Mouse (Mus musculus): ENCODE data around the gene Slc22a23. TPM values are rescaled to one million over a fixed set of nuclear protein-coding genes. Genes with fewer than 3 reads are reported as not detected.

Slc22a23 gene
- polyA plus RNA-seq, 1 experiment = 12.7 TPM

GRCm38 (mm10) chr13:34305964-34306671 lies 38.9 kb downstream of the Slc22a23 start:
- DNase-seq = no peak
- Histone ChIP-seq H3K4me1 (replicated peaks; ENCODE audit: control insufficient read depth, insufficient read depth, low read length) (no peaks in the 10 kb centered on the region; the same call in 1 of the 2 replicates), H3K36me3 (ENCODE audit: control insufficient read depth, insufficient read depth, low read length) (no peaks in the 10 kb centered on the region), H3K27me3 (ENCODE audit: control insufficient read depth, insufficient read depth, low read length) (no peaks in the 10 kb centered on the region), H3K27ac (ENCODE audit: control insufficient read depth, insufficient read depth, low read length) (no peak overlapping the region), H3K4me3 (ENCODE audit: control insufficient read depth, insufficient read depth, low read length) (no peak overlapping the region)
- WGBS = 93% methylated on average over 2 of the region's 2 CpGs
- TF ChIP-seq POLR2A (IDR thresholded peaks at IDR 0.05; ENCODE audit: control insufficient read depth, extremely low read depth, insufficient read depth, low read length, poor library complexity) = no peak
- no peak for TF ChIP-seq CTCF (IDR thresholded peaks at IDR 0.05; ENCODE audit: borderline replicate concordance, control insufficient read depth, extremely low read depth, insufficient read depth, low read length, poor library complexity)

GRCm38 (mm10) chr13:34304896-34305295 lies 40.1 kb downstream of the Slc22a23 start:
- WGBS = 95% methylated on average over 3 of the region's 3 CpGs
- Histone ChIP-seq H3K27ac (ENCODE audit: control insufficient read depth, insufficient read depth, low read length) (no peak overlapping the region), H3K4me3 (ENCODE audit: control insufficient read depth, insufficient read depth, low read length) (no peak overlapping the region), H3K4me1 (replicated peaks; ENCODE audit: control insufficient read depth, insufficient read depth, low read length) (no peaks in the 10 kb centered on the region; the same call in 1 of the 2 replicates), H3K27me3 (ENCODE audit: control insufficient read depth, insufficient read depth, low read length) (no peaks in the 10 kb centered on the region), H3K36me3 (ENCODE audit: control insufficient read depth, insufficient read depth, low read length) (no peaks in the 10 kb centered on the region)
- DNase-seq = no peak
- TF ChIP-seq POLR2A (IDR thresholded peaks at IDR 0.05; ENCODE audit: control insufficient read depth, extremely low read depth, insufficient read depth, low read length, poor library complexity) = no peak
- TF ChIP-seq CTCF (IDR thresholded peaks at IDR 0.05; ENCODE audit: borderline replicate concordance, control insufficient read depth, extremely low read depth, insufficient read depth, low read length, poor library complexity) = no peak

- WGBS = 66% methylated on average over 6 of the region's 6 CpGs
- Histone ChIP-seq H3K36me3 (ENCODE audit: control insufficient read depth, insufficient read depth, low read length) (no peaks in the 10 kb centered on the region), H3K4me1 (replicated peaks; ENCODE audit: control insufficient read depth, insufficient read depth, low read length) (no peaks in the 10 kb centered on the region; the same call in 1 of the 2 replicates)
Observed at GRCm38 (mm10) chr13:34303386-34304016, 41.5 kb downstream of the Slc22a23 start.

GRCm38 (mm10) chr13:34301585-34301984 lies 43.4 kb downstream of the Slc22a23 start:
- Histone ChIP-seq H3K27ac (ENCODE audit: control insufficient read depth, insufficient read depth, low read length) (no peak overlapping the region), H3K27me3 (ENCODE audit: control insufficient read depth, insufficient read depth, low read length) (no peaks in the 10 kb centered on the region), H3K4me3 (ENCODE audit: control insufficient read depth, insufficient read depth, low read length) (no peak overlapping the region), H3K36me3 (ENCODE audit: control insufficient read depth, insufficient read depth, low read length) (no peaks in the 10 kb centered on the region), H3K4me1 (replicated peaks; ENCODE audit: control insufficient read depth, insufficient read depth, low read length) (no peaks in the 10 kb centered on the region)
- 86% methylated on average over 3 of the region's 3 CpGs for WGBS
- no peak for TF ChIP-seq POLR2A (IDR thresholded peaks at IDR 0.05; ENCODE audit: control insufficient read depth, extremely low read depth, insufficient read depth, low read length, poor library complexity)
- no peak for TF ChIP-seq CTCF (IDR thresholded peaks at IDR 0.05; ENCODE audit: borderline replicate concordance, control insufficient read depth, extremely low read depth, insufficient read depth, low read length, poor library complexity)
- DNase-seq = no peak

More at GRCm38 (mm10) chr13:34303386-34304016, 41.5 kb downstream of the Slc22a23 start:
- Histone ChIP-seq H3K4me3 (ENCODE audit: control insufficient read depth, insufficient read depth, low read length) (no peak overlapping the region), H3K27ac (ENCODE audit: control insufficient read depth, insufficient read depth, low read length) (no peak overlapping the region), H3K27me3 (ENCODE audit: control insufficient read depth, insufficient read depth, low read length) (no peaks in the 10 kb centered on the region)
- DNase-seq = no peak
- TF ChIP-seq CTCF (IDR thresholded peaks at IDR 0.05; ENCODE audit: borderline replicate concordance, control insufficient read depth, extremely low read depth, insufficient read depth, low read length, poor library complexity) = no peak
- TF ChIP-seq POLR2A (IDR thresholded peaks at IDR 0.05; ENCODE audit: control insufficient read depth, extremely low read depth, insufficient read depth, low read length, poor library complexity) = no peak

GRCm38 (mm10) chr13:34299351-34300333 lies 45.3 kb downstream of the Slc22a23 start:
- no peak for TF ChIP-seq POLR2A (IDR thresholded peaks at IDR 0.05; ENCODE audit: control insufficient read depth, extremely low read depth, insufficient read depth, low read length, poor library complexity)
- no peak for TF ChIP-seq CTCF (IDR thresholded peaks at IDR 0.05; ENCODE audit: borderline replicate concordance, control insufficient read depth, extremely low read depth, insufficient read depth, low read length, poor library complexity)
- H3K27ac ChIP-seq (ENCODE audit: control insufficient read depth, insufficient read depth, low read length) = no peak overlapping the region
- 96% methylated on average over 7 of the region's 7 CpGs for WGBS
- H3K4me3 ChIP-seq (ENCODE audit: control insufficient read depth, insufficient read depth, low read length) = no peak overlapping the region
- no peaks in the 10 kb centered on the region for H3K27me3 ChIP-seq (ENCODE audit: control insufficient read depth, insufficient read depth, low read length)
- H3K4me1 ChIP-seq (replicated peaks; ENCODE audit: control insufficient read depth, insufficient read depth, low read length) = no peaks in the 10 kb centered on the region
- H3K36me3 ChIP-seq (ENCODE audit: control insufficient read depth, insufficient read depth, low read length) = no peaks in the 10 kb centered on the region
- DNase-seq = no peak

- Histone ChIP-seq H3K36me3 (ENCODE audit: control insufficient read depth, insufficient read depth, low read length) (no peaks in the 10 kb centered on the region), H3K27ac (ENCODE audit: control insufficient read depth, insufficient read depth, low read length) (no peak overlapping the region), H3K4me1 (replicated peaks; ENCODE audit: control insufficient read depth, insufficient read depth, low read length) (no peaks in the 10 kb centered on the region), H3K27me3 (ENCODE audit: control insufficient read depth, insufficient read depth, low read length) (no peaks in the 10 kb centered on the region), H3K4me3 (ENCODE audit: control insufficient read depth, insufficient read depth, low read length) (no peak overlapping the region)
- WGBS = 95% methylated on average over 5 of the region's 5 CpGs
- TF ChIP-seq POLR2A (IDR thresholded peaks at IDR 0.05; ENCODE audit: control insufficient read depth, extremely low read depth, insufficient read depth, low read length, poor library complexity) (no peak), CTCF (IDR thresholded peaks at IDR 0.05; ENCODE audit: borderline replicate concordance, control insufficient read depth, extremely low read depth, insufficient read depth, low read length, poor library complexity) (no peak)
- no peak for DNase-seq
Observed at GRCm38 (mm10) chr13:34298674-34299073, 46.3 kb downstream of the Slc22a23 start.

All from thymus, adult 2 months (tissue).